Mouse (Mus musculus): ENCODE data around the gene Dmrta2.

Dmrta2 gene

DNA sequence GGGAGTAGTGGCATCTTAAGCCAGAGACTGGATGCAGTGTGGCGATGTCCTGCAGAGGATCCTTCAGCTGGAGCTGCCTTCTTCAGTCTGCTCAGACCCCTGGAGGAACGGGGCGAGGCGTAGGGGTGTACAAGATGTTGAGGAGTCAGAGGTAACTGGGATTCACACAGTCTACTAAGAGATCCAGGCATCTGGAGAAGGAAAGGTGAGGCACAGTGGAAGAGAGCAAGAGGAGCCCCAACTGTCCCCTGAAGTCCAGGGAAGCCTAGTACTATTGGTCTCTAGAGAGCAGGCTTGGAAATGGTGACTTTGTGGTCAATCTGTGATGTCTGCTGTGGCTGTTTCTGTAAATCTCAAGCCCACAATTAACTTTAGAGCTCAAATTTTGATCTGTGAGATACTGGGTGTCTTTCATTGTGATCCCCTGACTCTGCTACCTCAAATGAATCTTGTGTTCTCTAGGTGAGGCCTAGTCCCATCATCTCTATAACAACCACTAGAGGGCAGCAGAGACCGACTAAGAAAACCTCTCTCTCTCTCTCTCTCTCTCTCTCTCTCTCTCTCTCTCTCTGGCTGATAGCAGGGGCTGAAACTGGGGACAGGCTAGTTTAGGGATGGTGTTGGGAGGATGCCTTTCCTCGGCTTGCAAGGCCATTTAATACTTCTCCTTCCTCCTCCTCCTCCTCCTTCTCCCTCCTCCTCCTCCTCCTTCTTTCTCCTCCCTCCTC is 50.8 kb downstream of the Dmrta2 start:
- DNase-seq = peak; percentile 36 to 42

DNA sequence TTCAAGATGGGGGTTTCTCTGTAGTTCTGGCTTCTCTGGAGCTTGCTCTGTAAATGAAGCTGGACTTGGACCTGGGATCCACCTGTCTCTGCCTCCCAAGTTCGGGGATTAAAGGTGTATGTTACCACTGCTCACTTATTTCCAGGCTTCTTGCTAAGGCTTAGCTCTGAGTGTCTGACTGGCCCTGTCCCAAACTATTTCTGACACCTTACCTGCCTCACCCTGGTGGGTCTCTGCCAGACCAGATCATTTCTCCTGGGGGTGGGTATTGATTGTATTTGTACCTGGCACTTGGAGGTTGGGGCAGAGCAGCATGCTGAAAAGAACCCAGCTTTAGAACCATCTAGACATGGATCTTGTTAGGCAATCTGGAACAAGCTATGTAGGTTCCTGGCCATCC is 51.6 kb downstream of the Dmrta2 start:
- no peak for DNase-seq

All from B cell, adult 2 months (primary cell).